Mouse (Mus musculus) embryonic fibroblast, embryonic 13.5 days (primary cell): ENCODE data around the gene Sycn. TPM values are rescaled to one million over a fixed set of nuclear protein-coding genes. Genes with fewer than 3 reads are reported as not detected.

Experiments
- H3K27ac ChIP-seq: 2 replicates; pipeline ENCODE4 v1.5.1; 2012; ENCODE audit warnings: low read length, control low read depth, inconsistent platforms; ENCODE audit not compliant: insufficient read depth
- H3K4me1 ChIP-seq: 2 replicates; pipeline ENCODE4 v1.6.1; 2011; ENCODE audit warnings: low read length; ENCODE audit not compliant: control insufficient read depth, insufficient read depth
- H3K4me3 ChIP-seq: 2 replicates; pipeline ENCODE4 v1.5.1; 2011; ENCODE audit warnings: mild to moderate bottlenecking, control low read depth, low read length; ENCODE audit not compliant: insufficient read depth
- CTCF ChIP-seq: IDR thresholded peaks from 2 replicates; pipeline ENCODE4 v1.5.1; 2011; ENCODE audit warnings: mild to moderate bottlenecking, control low read depth, low read length, moderate library complexity, borderline replicate concordance; ENCODE audit not compliant: insufficient read depth
- POLR2A ChIP-seq: IDR thresholded peaks from 2 replicates; pipeline ENCODE4 v1.6.1; 2011; ENCODE audit warnings: low read depth, mild to moderate bottlenecking, control low read depth, low read length, moderate library complexity
- polyA plus RNA-seq: library from polyadenylated mRNA; stranded (reverse); fragments of >200 nt; gene quantifications from 2 replicates; pipeline ENCODE4 v1.2.4, GENCODE M21; 2011; ENCODE audit warnings: low read depth; ENCODE audit not compliant: missing spikeins, insufficient read length

Sycn gene
- polyA plus RNA-seq, 1 experiment, result not detected

DNA sequence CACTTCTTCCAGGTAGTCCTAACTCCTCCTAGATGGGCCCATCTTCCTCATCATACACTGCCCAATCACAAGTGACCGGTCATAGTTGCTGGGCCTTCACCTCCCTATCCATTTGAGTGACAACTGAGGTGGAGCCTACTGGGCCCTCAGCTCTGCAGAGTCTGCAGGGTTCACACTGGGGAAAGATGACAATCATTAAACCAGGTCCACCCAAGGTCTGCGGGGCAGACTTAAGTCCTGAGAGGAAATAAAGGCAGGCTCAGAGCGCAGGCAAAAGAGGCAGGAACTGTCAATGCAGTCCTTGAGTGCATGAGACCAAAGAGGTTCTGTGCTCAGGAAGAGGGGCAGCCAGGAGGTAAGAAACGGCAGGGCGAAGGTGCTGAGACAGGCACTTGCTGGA lies 32.0 kb downstream of the Sycn start:
- H3K27ac ChIP-seq, result no peak overlapping the region
- H3K4me3 ChIP-seq, result no peak overlapping the region
- TF ChIP-seq POLR2A (no peak), CTCF (no peak)
- peaks cover 7% of the 10 kb centered on the region; the same call in 1 of the 2 replicates for H3K4me1 ChIP-seq

GRCm38 (mm10) chr7:28573236-28573635 lies 32.6 kb downstream of the Sycn start:
- H3K27ac ChIP-seq, result no peak overlapping the region
- TF ChIP-seq CTCF (no peak), POLR2A (no peak)
- peaks cover 12% of the 10 kb centered on the region; the same call in 1 of the 2 replicates for H3K4me1 ChIP-seq
- H3K4me3 ChIP-seq, result no peak overlapping the region

DNA sequence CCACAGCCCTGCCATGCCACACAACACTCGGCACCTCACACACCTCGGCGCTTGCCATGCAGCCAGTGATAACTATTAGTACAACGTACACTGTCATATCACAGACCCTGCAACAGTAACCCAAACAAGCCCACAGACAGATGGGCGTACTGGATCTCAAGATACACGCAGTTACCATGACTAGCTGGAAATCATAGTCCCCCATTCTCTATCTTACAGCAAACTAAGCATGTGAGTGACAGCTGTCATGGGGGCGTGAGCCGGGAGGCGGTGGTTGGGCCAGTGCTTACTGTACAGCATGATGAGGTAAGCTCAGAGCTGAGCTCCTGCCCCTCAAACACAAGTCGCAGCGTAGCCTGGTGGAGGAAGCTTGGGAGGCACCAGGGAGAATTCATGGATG lies 34.9 kb downstream of the Sycn start:
- peaks cover 13% of the 10 kb centered on the region; the same call in 1 of the 2 replicates for H3K4me1 ChIP-seq
- no peak overlapping the region for H3K27ac ChIP-seq
- TF ChIP-seq CTCF (no peak), POLR2A (no peak)
- no peak overlapping the region for H3K4me3 ChIP-seq

DNA sequence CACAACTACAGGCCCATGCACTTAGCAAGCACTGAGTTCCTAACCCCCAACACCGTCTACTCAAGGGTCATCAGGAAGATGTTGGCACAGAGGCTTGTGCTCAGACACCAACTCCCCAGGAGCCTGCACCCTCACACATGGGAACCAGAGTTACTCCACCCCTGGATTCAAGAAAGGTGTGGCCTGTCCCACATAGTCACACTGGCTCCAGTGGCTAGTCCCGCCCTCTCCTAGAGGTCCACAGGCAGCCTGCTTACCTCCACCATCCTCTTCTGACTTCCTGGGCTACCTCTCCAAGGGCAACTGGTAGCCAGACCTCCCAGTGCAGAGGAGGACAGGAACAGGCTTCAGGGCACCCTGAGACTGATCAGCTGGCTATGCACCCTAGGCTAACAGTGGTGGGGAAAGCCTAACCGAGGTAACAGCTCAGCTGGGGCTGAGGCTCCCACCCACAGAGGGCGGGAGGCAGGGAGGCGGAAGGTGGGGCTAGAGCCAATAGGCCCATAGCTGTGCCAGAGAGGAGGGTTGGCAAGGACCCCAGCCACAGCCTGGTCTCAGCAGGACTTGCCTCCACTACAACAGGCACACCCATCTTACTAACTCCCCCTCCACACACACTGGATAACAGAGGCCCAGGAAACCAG lies 35.7 kb downstream of the Sycn start:
- Histone ChIP-seq H3K27ac (no peak overlapping the region), H3K4me1 (peaks cover 13% of the 10 kb centered on the region; the same call in 1 of the 2 replicates), H3K4me3 (no peak overlapping the region)
- no peak for TF ChIP-seq CTCF
- TF ChIP-seq POLR2A, result no peak

- no peak overlapping the region for H3K4me3 ChIP-seq
- H3K4me1 ChIP-seq, result peaks cover 13% of the 10 kb centered on the region; the same call in 1 of the 2 replicates
- TF ChIP-seq POLR2A, result no peak
- TF ChIP-seq CTCF, result no peak
- no peak overlapping the region for H3K27ac ChIP-seq
These were observed 37.3 kb downstream of the Sycn start for GRCm38 (mm10) chr7:28577826-28578542.

DNA sequence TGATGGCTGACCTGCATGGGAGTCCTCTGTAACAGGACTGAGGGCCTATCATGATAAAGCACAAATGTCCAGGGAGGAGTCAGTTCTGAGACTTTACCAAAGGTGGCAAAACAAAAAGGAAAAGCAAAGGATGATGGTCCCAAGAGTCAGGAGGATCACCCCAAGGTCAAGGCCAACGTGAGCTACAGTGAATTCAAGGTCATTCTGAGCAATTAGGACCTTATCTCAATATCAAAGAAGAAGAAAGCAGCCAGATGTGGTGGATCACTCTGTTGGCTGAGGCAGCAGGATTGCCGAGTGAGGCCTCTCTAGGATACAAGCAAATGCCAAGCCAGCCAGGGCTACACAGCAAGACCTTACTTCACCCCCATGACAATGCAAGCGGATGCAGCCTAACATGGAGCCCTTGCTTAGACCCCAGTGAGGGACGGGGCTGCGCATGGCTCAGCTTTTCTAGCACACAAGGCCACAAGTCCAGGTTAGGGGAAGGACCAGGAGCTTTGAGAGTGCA lies 37.9 kb downstream of the Sycn start:
- Histone ChIP-seq H3K4me3 (no peak overlapping the region), H3K27ac (no peak overlapping the region), H3K4me1 (peaks cover 13% of the 10 kb centered on the region; the same call in 1 of the 2 replicates)
- no peak for TF ChIP-seq CTCF
- TF ChIP-seq POLR2A, result no peak

DNA sequence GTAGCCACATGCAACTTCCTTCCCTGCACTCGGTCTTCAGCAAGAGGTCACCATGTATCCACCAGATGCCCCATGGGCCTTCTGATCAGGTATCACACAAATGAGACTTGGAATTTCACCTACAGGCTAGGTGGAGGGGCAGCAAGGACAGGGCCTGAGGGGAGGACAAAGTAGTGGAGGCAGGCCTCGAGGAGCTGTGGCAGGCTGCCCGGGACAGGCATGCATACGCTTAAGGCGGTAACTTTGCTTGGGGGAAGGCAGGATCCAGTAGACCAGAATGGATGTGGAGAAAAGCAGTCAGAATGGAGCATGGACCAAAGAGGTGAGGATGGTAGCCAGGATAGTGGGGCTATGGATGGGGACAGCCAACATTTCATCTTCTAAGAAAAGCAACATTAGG lies 39.1 kb downstream of the Sycn start:
- no peak overlapping the region for H3K4me3 ChIP-seq
- TF ChIP-seq POLR2A (no peak), CTCF (no peak)
- H3K27ac ChIP-seq, result no peak overlapping the region
- H3K4me1 ChIP-seq, result peaks cover 13% of the 10 kb centered on the region; the same call in 1 of the 2 replicates

DNA sequence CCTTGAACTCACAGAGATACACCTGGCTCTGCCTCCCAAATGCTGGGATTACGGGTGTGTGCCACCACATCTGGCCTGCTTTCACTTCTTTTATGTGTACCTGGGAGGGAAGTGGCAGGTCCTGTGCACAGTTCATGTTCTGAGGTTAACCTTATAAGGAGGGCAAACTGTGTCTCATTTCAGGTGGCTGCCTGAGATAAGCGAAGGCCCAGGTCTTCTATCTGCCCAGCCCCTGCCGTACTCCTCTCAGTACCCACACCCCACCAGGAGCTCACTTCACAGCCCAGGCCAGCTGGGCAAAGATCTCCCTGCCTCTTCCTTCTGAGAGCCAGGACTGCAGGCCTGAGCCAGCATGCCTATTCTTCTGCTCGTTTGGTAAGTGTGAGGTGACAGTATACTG lies 41.0 kb downstream of the Sycn start:
- TF ChIP-seq CTCF (no peak), POLR2A (no peak)
- Histone ChIP-seq H3K4me3 (no peak overlapping the region), H3K27ac (no peak overlapping the region), H3K4me1 (peaks cover 13% of the 10 kb centered on the region)

GRCm38 (mm10) chr7:28582841-28583240 lies 42.2 kb downstream of the Sycn start:
- Histone ChIP-seq H3K4me3 (no peak overlapping the region), H3K4me1 (peaks cover 15% of the 10 kb centered on the region), H3K27ac (no peak overlapping the region)
- TF ChIP-seq CTCF (no peak), POLR2A (no peak)

GRCm38 (mm10) chr7:28583570-28584344 lies 43.1 kb downstream of the Sycn start:
- Histone ChIP-seq H3K27ac (no peak overlapping the region), H3K4me3 (no peak overlapping the region), H3K4me1 (peaks cover 16% of the 10 kb centered on the region)
- TF ChIP-seq CTCF (no peak), POLR2A (no peak)
